Mouse (Mus musculus) intestine, postnatal 0 days (tissue): Measurements from ENCODE around the gene Dst. TPM values are rescaled to one million over a fixed set of nuclear protein-coding genes. Genes with fewer than 3 reads are reported as not detected.

ENCODE experiments used
- ATAC-seq: fragments of 200-750 bp; cut with Nextera tagmentation; 2 replicates; pipeline ENCODE4 v1.8.0; 2017; ENCODE audit warnings: mild to moderate bottlenecking, moderate TSS enrichment, moderate library complexity
- H3K27ac ChIP-seq: fragments of 300-500 bp; sonication (generic); 2 replicates; pipeline ENCODE4 v1.5.1; 2014; ENCODE audit warnings: mild to moderate bottlenecking, low read depth, low read length, moderate library complexity
- H3K27me3 ChIP-seq: fragments of 300-500 bp; sonication (generic); replicated peaks from 2 replicates; pipeline ENCODE4 v1.6.1; 2014; ENCODE audit warnings: low read length, mixed read lengths; ENCODE audit not compliant: control insufficient read depth, insufficient read depth
- H3K36me3 ChIP-seq: fragments of 300-500 bp; sonication (generic); 2 replicates; pipeline ENCODE4 v1.6.1; 2014; ENCODE audit warnings: mild to moderate bottlenecking, moderate library complexity; ENCODE audit not compliant: control insufficient read depth, insufficient read depth
- H3K4me1 ChIP-seq: fragments of 300-500 bp; sonication (generic); replicated peaks from 2 replicates; pipeline ENCODE4 v1.6.1; 2014; ENCODE audit warnings: antibody characterized with exemption, low read length, mixed read lengths; ENCODE audit not compliant: control insufficient read depth, insufficient read depth
- H3K4me2 ChIP-seq: fragments of 300-500 bp; sonication (generic); replicated peaks from 2 replicates; pipeline ENCODE4 v1.6.1; 2014; ENCODE audit warnings: low read depth, mild to moderate bottlenecking, moderate library complexity
- H3K4me3 ChIP-seq: fragments of 300-500 bp; sonication (generic); 2 replicates; pipeline ENCODE4 v1.5.1; 2014; ENCODE audit warnings: low read depth, low read length
- H3K9ac ChIP-seq: fragments of 300-500 bp; sonication (generic); 2 replicates; pipeline ENCODE4 v1.6.1; 2014; ENCODE audit warnings: mild to moderate bottlenecking, low read depth, low read length
- H3K9me3 ChIP-seq: fragments of 300-500 bp; sonication (generic); 2 replicates; pipeline ENCODE4 v1.6.1; 2016; ENCODE audit warnings: mixed run types; ENCODE audit not compliant: control insufficient read depth
- CTCF ChIP-seq: sonication (generic); IDR thresholded peaks from 2 replicates; pipeline ENCODE4 v1.5.1; 2016; ENCODE audit warnings: low read depth, mild to moderate bottlenecking, control low read depth, antibody characterized with exemption, moderate library complexity
- WGBS: fragments of 180-500 bp; shearing (Covaris S2); extraction: QIAGEN DNeasy Blood & Tissue Kit; methylation state at CpG from one replicate; pipeline ENCODE4 v1.1.7; 2014; 5-methylcytosine and 5-hydroxymethylcytosine counted together
- polyA plus RNA-seq: library from polyadenylated mRNA; unstranded; fragments of >200 nt; fragmentation: Nextera tagmentation; extraction: Ambion mirVana; gene quantifications from 2 replicates; pipeline ENCODE4 v1.2.1, GENCODE M21; 2015

Dst gene
- polyA plus RNA-seq, 1 experiment from 2014 or later = 19.0 TPM

DNA sequence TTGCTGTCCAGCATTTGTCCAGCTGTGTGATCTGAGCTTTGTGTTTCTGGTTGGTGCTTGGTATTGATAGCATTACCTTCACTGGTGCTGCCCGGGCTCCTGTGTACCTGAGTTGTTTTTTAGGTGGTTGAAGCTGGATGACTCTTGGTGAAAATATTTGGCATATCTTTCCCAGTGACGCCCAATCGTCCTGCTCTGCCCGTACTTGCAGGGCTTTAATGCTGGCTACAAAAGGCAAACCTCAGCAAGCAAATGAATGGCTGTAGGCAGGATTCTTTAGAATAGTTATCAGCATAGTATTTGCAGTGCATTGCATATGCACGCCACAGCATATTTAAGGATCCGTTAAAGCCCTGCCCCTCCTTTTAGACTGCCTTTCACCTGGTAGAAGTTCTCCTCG lies 251.9 kb downstream of the Dst start:
- no peaks in the 10 kb centered on the region for H3K9me3 ChIP-seq
- H3K4me1 ChIP-seq = no peaks in the 10 kb centered on the region
- TF ChIP-seq CTCF = no peak
- H3K27ac ChIP-seq = no peak overlapping the region
- whole genome bisulfite sequencing = 80% methylated on average over 7 of the region's 7 CpGs
- H3K4me2 ChIP-seq = no peak overlapping the region
- ATAC-seq = no peak
- H3K4me3 ChIP-seq = no peak overlapping the region
- peaks cover 21% of the 10 kb centered on the region for H3K36me3 ChIP-seq
- H3K27me3 ChIP-seq = no peaks in the 10 kb centered on the region
- H3K9ac ChIP-seq = no peak overlapping the region

- Histone ChIP-seq H3K4me3 (no peak overlapping the region), H3K4me1 (no peaks in the 10 kb centered on the region), H3K27me3 (no peaks in the 10 kb centered on the region), H3K4me2 (no peak overlapping the region), H3K9me3 (no peaks in the 10 kb centered on the region), H3K9ac (no peak overlapping the region), H3K36me3 (peaks cover 34% of the 10 kb centered on the region), H3K27ac (no peak overlapping the region)
- 66% methylated on average over 14 of the region's 14 CpGs for WGBS
- TF ChIP-seq CTCF = peak; percentile 93
- ATAC-seq = no peak
Observed at GRCm38 (mm10) chr1:34164616-34165295, 256.7 kb downstream of the Dst start.

DNA sequence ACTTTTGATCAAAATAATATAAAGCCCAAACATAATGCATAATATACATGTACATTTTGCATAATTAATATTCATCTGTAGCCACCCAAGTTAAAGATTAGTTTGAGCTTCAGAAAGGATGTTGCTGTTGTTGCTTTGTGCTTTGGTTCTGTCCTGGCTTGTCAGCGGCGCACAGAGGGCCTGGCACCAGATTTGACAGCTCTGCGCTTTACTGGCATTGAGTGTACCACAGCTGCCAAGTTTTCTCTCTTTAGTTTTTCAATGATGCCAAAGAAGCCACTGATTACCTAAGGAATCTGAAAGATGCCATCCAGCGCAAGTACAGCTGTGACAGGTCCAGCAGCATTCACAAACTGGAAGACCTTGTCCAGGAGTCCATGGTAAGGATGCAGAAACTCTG lies 257.9 kb downstream of the Dst start:
- no peaks in the 10 kb centered on the region for H3K4me1 ChIP-seq
- no peaks in the 10 kb centered on the region for H3K27me3 ChIP-seq
- no peak overlapping the region for H3K27ac ChIP-seq
- no peak for TF ChIP-seq CTCF
- no peak for ATAC-seq
- H3K4me3 ChIP-seq = no peak overlapping the region
- peaks cover 46% of the 10 kb centered on the region for H3K36me3 ChIP-seq
- WGBS = 98% methylated on average over 4 of the region's 4 CpGs
- H3K9me3 ChIP-seq = no peaks in the 10 kb centered on the region
- H3K9ac ChIP-seq = no peak overlapping the region
- no peak overlapping the region for H3K4me2 ChIP-seq

DNA sequence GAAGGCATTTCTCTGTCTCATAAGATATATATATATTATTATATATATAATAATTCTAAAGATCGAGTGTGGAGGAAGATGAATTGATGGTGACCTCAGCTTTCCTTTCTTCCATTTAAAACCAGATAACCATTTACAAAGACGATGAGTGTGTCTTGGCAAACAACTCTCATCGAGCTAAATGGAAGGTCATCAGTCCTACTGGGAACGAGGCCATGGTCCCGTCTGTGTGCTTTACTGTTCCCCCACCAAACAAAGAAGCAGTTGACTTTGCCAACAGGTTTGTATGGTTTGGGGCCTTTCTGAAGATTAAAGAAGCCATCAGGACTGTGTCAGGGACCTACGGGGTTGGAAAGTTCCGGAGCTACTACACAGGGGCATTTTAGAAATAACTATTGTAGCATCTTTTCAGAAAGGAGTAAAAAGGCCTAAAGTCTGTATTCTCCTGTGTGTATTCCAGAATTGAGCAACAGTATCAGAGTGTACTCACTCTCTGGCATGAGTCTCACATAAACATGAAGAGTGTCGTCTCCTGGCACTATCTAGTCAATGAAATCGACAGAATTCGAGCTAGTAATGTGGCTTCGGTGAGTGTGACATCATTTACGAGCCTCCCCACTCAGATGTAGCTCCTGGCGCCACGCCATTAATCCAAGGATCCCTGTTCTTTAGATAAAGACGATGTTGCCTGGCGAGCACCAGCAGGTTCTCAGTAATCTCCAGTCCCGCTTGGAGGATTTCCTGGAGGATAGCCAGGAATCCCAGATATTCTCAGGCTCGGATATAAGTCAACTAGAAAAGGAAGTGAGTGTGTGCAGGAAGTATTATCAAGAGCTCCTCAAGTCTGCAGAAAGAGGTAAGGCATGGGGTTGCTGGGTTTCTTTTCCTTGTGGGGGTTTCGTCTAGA lies 259.4 kb downstream of the Dst start:
- peaks cover 54% of the 10 kb centered on the region for H3K36me3 ChIP-seq
- no peak overlapping the region for H3K27ac ChIP-seq
- TF ChIP-seq CTCF = no peak
- H3K9ac ChIP-seq = no peak overlapping the region
- H3K9me3 ChIP-seq = no peaks in the 10 kb centered on the region
- 56% methylated on average over 19 of the region's 19 CpGs for WGBS
- no peak overlapping the region for H3K4me3 ChIP-seq
- no peaks in the 10 kb centered on the region for H3K4me1 ChIP-seq
- no peak for ATAC-seq
- no peak overlapping the region for H3K4me2 ChIP-seq
- H3K27me3 ChIP-seq = no peaks in the 10 kb centered on the region

DNA sequence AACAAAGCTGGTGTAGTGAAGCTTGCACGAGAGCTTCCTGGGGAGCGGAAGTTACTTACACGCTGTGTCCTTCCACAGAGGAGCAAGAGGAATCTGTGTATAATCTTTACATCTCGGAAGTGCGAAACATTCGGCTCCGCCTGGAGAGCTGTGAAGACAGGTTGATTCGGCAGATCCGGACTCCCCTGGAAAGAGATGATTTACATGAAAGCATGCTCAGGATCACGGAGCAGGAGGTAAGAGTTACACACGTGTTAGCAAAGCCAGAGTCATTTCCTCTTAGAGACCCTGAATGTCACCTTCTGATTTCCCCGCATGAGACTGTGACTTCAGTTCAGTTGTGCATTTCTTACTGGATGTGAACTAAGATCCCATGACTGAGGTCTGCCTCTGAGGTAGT lies 261.1 kb downstream of the Dst start:
- H3K4me2 ChIP-seq = no peak overlapping the region
- no peak for ATAC-seq
- no peak overlapping the region for H3K27ac ChIP-seq
- no peak overlapping the region for H3K9ac ChIP-seq
- H3K4me3 ChIP-seq = no peak overlapping the region
- TF ChIP-seq CTCF = no peak
- peaks cover 63% of the 10 kb centered on the region for H3K36me3 ChIP-seq
- 95% methylated on average over 12 of the region's 12 CpGs for WGBS
- no peaks in the 10 kb centered on the region for H3K27me3 ChIP-seq
- H3K9me3 ChIP-seq = no peaks in the 10 kb centered on the region
- H3K4me1 ChIP-seq = no peaks in the 10 kb centered on the region

GRCm38 (mm10) chr1:34174517-34174916 lies 266.5 kb downstream of the Dst start:
- TF ChIP-seq CTCF = no peak
- H3K4me3 ChIP-seq = no peak overlapping the region
- H3K36me3 ChIP-seq = peaks cover 72% of the 10 kb centered on the region
- no peaks in the 10 kb centered on the region for H3K4me1 ChIP-seq
- 96% methylated on average over 15 of the region's 15 CpGs for WGBS
- H3K4me2 ChIP-seq = no peak overlapping the region
- H3K9ac ChIP-seq = no peak overlapping the region
- H3K27ac ChIP-seq = no peak overlapping the region
- H3K9me3 ChIP-seq = no peaks in the 10 kb centered on the region
- ATAC-seq = no peak
- no peaks in the 10 kb centered on the region for H3K27me3 ChIP-seq
